Mouse (Mus musculus) spleen, adult 2 months (tissue): ENCODE results near the gene Adamts14.

Experiments
- CTCF ChIP-seq: fragments of 200-500 bp; IDR thresholded peaks from 2 replicates; pipeline ENCODE4 v1.5.1; 2011; ENCODE audit warnings: mild to moderate bottlenecking, inconsistent platforms; ENCODE audit not compliant: insufficient read depth, insufficient read length, insufficient replicate concordance; ENCODE audit errors: extremely low read depth
- POLR2A ChIP-seq: fragments of 200-500 bp; IDR thresholded peaks from 2 replicates; pipeline ENCODE4 v1.6.1; 2011; ENCODE audit warnings: low read depth, low read length, inconsistent platforms

- TF ChIP-seq POLR2A = no peak
- TF ChIP-seq CTCF = no peak
Measured at GRCm38 (mm10) chr10:61312159-61312558, 38.9 kb upstream of the Adamts14 start.
